In the genomic region with DNA sequence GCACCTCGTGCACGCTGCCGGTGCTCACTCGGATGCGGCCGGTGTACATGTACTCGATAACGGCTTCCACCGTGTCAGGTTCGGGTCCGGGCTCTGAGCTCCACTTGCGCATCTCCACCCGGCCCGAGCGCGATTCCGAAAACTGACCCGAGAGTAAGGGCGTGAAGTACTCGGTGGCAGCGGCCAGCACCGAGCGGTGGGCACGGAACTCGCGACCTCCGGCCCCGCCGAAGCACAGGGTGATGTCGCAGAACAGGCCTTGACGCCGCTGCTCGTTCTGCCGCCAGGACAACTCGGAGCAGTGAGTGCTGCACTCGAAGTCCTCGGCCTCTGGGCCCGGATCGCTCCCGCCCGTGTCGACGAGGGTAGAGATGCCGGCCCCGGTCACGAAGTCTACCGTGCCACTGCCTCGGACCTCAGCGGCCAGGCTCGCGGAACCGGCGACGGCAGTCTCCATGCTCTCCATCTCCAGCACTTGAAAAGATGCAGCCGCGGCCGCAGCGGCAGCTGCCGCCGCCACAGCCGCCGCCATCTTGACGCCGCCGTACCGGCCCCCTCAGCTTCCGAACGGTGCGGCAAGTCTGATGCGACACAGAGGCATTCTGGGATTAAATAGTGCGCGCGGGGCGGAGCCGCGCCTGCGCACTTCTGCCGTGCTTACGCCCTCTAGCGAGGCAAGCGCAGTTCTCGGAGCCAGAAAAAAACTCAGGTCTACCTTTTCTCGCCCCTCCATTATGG, we compare ENCODE assay signal across 1 mouse cellular context.
TF ChIP-seq lines count a peak whose summit lies in the region.

A gene (minus strand): TSS at position 545 of the 738 bp plus-strand sequence.

TF ChIP-seq in CH12.LX, 34 proteins besides CTCF, POLR2A, EP300 and RAD21 (continued from another document):
- TF ChIP-seq GABPA (IDR thresholded peaks at IDR 0.05; ENCODE audit: insufficient replicate concordance, low read depth, low read length) (no peak; the same call in 1 of the 2 replicates), ZNF384 (IDR thresholded peaks at IDR 0.05; ENCODE audit: low read depth, low read length) (peak; percentile 93), MXI1 (IDR thresholded peaks at IDR 0.05; ENCODE audit: low read depth, low read length) (peak; percentile 59; the same call in 1 of the 2 replicates), ELF1 (IDR thresholded peaks at IDR 0.05; ENCODE audit: low read depth, low read length) (peak; percentile 67), ETS1 (conservative IDR thresholded peaks at IDR 0.05; ENCODE audit: low read depth, low read length) (no peak), BHLHE40 (IDR thresholded peaks at IDR 0.05; ENCODE audit: low read depth, low read length) (peak; percentile 19; the same call in 1 of the 2 replicates), MAFK (IDR thresholded peaks at IDR 0.05; ENCODE audit: insufficient replicate concordance, low read length) (no peak; the same call in 1 of the 2 replicates), JUND (conservative IDR thresholded peaks at IDR 0.05; ENCODE audit: low read depth, low read length) (no peak), NRF1 (IDR thresholded peaks at IDR 0.05; ENCODE audit: low read depth, low read length) (peak; percentile 94), POLR2AphosphoS2 (IDR thresholded peaks at IDR 0.05; ENCODE audit: low read depth, low read length) (peak; percentile 92), UBTF (IDR thresholded peaks at IDR 0.05; ENCODE audit: low read depth, low read length) (peak; percentile 74; the same call in 1 of the 2 replicates), SMC3 (IDR thresholded peaks at IDR 0.05; ENCODE audit: low read depth, low read length) (peak; percentile 68), TCF12 (IDR thresholded peaks at IDR 0.05; ENCODE audit: low read depth, low read length) (peak; percentile 98), PAX5 (IDR thresholded peaks at IDR 0.05; ENCODE audit: low read length) (no peak), USF1 (IDR thresholded peaks at IDR 0.05; ENCODE audit: low read depth, low read length) (no peak), ZKSCAN1 (IDR thresholded peaks at IDR 0.05; ENCODE audit: borderline replicate concordance, low read depth, low read length) (no peak), RCOR1 (conservative IDR thresholded peaks at IDR 0.05; ENCODE audit: low read depth, low read length) (no peak; the same call in 1 of the 2 replicates), JUN (IDR thresholded peaks at IDR 0.05; ENCODE audit: insufficient read depth, low read depth, low read length) (no peak), KAT2A (IDR thresholded peaks at IDR 0.05; ENCODE audit: insufficient replicate concordance, low read length) (peak; percentile 87; the same call in 1 of the 2 replicates), CHD1 (IDR thresholded peaks at IDR 0.05; ENCODE audit: low read depth, low read length) (peak; percentile 73), MAX (IDR thresholded peaks at IDR 0.05; ENCODE audit: low read length) (no peak; the same call in 1 of the 2 replicates), MAZ (IDR thresholded peaks at IDR 0.05; ENCODE audit: low read depth, low read length) (peak; percentile 93), HCFC1 (IDR thresholded peaks at IDR 0.05; ENCODE audit: low read depth, low read length) (peak; percentile 87), MEF2A (IDR thresholded peaks at IDR 0.05; ENCODE audit: borderline replicate concordance, low read depth, low read length) (peak; percentile 78), IRF4 (IDR thresholded peaks at IDR 0.05; ENCODE audit: low read depth, low read length) (peak; percentile 41; the same call in 1 of the 2 replicates), MYC (IDR thresholded peaks at IDR 0.05; ENCODE audit: low read depth, low read length) (peak; percentile 80; the same call in 1 of the 2 replicates), CHD2 (IDR thresholded peaks at IDR 0.05; ENCODE audit: low read length) (no peak; the same call in 1 of the 2 replicates), SIN3A (IDR thresholded peaks at IDR 0.05; ENCODE audit: low read length) (peak; percentile 86), ZC3H11A (IDR thresholded peaks at IDR 0.05; ENCODE audit: low read depth, low read length) (no peak), E2F4 (IDR thresholded peaks at IDR 0.05; ENCODE audit: insufficient replicate concordance, low read depth, low read length) (peak; percentile 76; the same call in 1 of the 2 replicates), USF2 (conservative IDR thresholded peaks at IDR 0.05; ENCODE audit: low read depth, low read length) (no peak)
TF ChIP-seq in CH12.LX: peak in this region for 21.
